Mouse (Mus musculus): ENCODE measurements around the gene H2al1c. TPM values are rescaled to one million over a fixed set of nuclear protein-coding genes. Genes with fewer than 3 reads are reported as not detected.

H2al1c gene
- polyA plus RNA-seq, 1 experiment from 2014 or later = not detected

DNA sequence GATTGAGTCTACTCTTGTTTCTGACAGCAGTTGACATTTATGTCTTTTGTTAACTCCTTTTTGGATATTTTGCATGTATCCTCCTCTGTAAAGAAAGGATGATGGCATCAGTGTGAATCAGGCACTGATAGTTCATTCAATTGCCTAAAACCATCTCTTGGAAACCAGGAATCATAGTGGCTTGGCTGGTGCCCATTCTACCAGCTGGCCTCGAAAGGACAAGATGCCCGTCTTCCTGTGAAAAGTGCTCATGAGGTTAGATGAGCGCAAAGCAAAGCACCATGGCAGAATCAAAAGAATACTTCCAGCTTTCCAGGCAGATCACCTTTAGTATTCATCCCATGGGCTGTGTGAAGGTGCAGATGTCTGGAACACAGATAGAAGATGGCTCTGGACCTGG, 41.3 kb downstream of the H2al1c start:
- H3K27ac ChIP-seq = no peak overlapping the region
- 87% methylated on average over 3 of the region's 3 CpGs for WGBS
- 0 out of 2 replicates have a peak, but pooled peaks cover 3% of the 10 kb centered on the region for H3K4me1 ChIP-seq (replicated peaks; ENCODE audit: control insufficient read depth, insufficient read depth, low read length)
- DNase-seq (ENCODE audit: low spot score) (no peak), ATAC-seq (ENCODE audit: low FRiP score) (no peak)
- H3K4me2 ChIP-seq (replicated peaks) = no peak overlapping the region
- no peaks in the 10 kb centered on the region for H3K9me3 ChIP-seq (ENCODE audit: control insufficient read depth, low read length)
- no peaks in the 10 kb centered on the region for H3K27me3 ChIP-seq (ENCODE audit: control insufficient read depth, insufficient read depth, low read length)
- H3K4me3 ChIP-seq (replicated peaks; ENCODE audit: low read length) = no peak overlapping the region
- no peak overlapping the region for H3K9ac ChIP-seq
- no peaks in the 10 kb centered on the region for H3K36me3 ChIP-seq (replicated peaks; ENCODE audit: control insufficient read depth, insufficient read depth)

Other genes starting within 250 kb of the H2al1c start
- not detected in 2 replicates for gene H2al1a, start 6.4 kb upstream of the H2al1c start, polyA plus RNA-seq (2014; fragmentation: Nextera tagmentation; extraction: Ambion mirVana)
- not detected in 2 replicates for gene H2al1b, start 3.2 kb upstream of the H2al1c start, polyA plus RNA-seq (2014; fragmentation: Nextera tagmentation; extraction: Ambion mirVana)
- not detected in 2 replicates for gene H2al1d, start 3.2 kb downstream of the H2al1c start, polyA plus RNA-seq (2014; fragmentation: Nextera tagmentation; extraction: Ambion mirVana)
- gene H2al1e, start 6.3 kb downstream of the H2al1c start, polyA plus RNA-seq (2014; fragmentation: Nextera tagmentation; extraction: Ambion mirVana) = not detected in 2 replicates
- gene H2al1f, start 9.5 kb downstream of the H2al1c start, polyA plus RNA-seq (2014; fragmentation: Nextera tagmentation; extraction: Ambion mirVana) = not detected in 2 replicates
- not detected in 2 replicates for gene H2al1g, start 12.6 kb downstream of the H2al1c start, polyA plus RNA-seq (2014; fragmentation: Nextera tagmentation; extraction: Ambion mirVana)
- gene H2al1h, start 15.8 kb downstream of the H2al1c start, polyA plus RNA-seq (2014; fragmentation: Nextera tagmentation; extraction: Ambion mirVana) = not detected in 2 replicates
- gene H2al1i, start 19.0 kb downstream of the H2al1c start, polyA plus RNA-seq (2014; fragmentation: Nextera tagmentation; extraction: Ambion mirVana) = not detected in 2 replicates
- not detected in 2 replicates for gene H2al1j, start 22.2 kb downstream of the H2al1c start, polyA plus RNA-seq (2014; fragmentation: Nextera tagmentation; extraction: Ambion mirVana)

Measured in hindbrain, embryonic 14.5 days (tissue).